Mouse (Mus musculus): ENCODE results near the gene Cux2. TPM values are rescaled to one million over a fixed set of nuclear protein-coding genes. Genes with fewer than 3 reads are reported as not detected.
A peak's percentile ranks its signal among the peaks of the same experiment; 100 is the strongest.

Cux2 gene
- polyA plus RNA-seq, 1 experiment from 2014 or later = 17.4 TPM

- WGBS = 79% methylated on average over 5 of the region's 5 CpGs
- Histone ChIP-seq H3K27ac (ENCODE audit: low read depth, low read length) (no peak overlapping the region), H3K9me3 (ENCODE audit: control insufficient read depth, low read length) (no peaks in the 10 kb centered on the region; the same call in 1 of the 2 replicates), H3K9ac (ENCODE audit: low read depth, low read length) (no peak overlapping the region), H3K36me3 (ENCODE audit: control insufficient read depth, insufficient read depth, low read length) (no peaks in the 10 kb centered on the region), H3K27me3 (ENCODE audit: control insufficient read depth, insufficient read depth, low read length) (no peaks in the 10 kb centered on the region), H3K4me1 (replicated peaks; ENCODE audit: control insufficient read depth, insufficient read depth, low read length) (no peaks in the 10 kb centered on the region), H3K4me2 (replicated peaks; ENCODE audit: low read depth, low read length) (no peak overlapping the region), H3K4me3 (ENCODE audit: low read depth, low read length) (no peak overlapping the region)
- no peak for DNase-seq (ENCODE audit: low spot score)
- no peak for ATAC-seq (ENCODE audit: low FRiP score)
These were observed 14.6 kb downstream of the Cux2 start for GRCm38 (mm10) chr5:122035278-122035677.

GRCm38 (mm10) chr5:122033167-122033478 lies 16.8 kb downstream of the Cux2 start:
- Histone ChIP-seq H3K9ac (ENCODE audit: low read depth, low read length) (no peak overlapping the region), H3K4me2 (replicated peaks; ENCODE audit: low read depth, low read length) (no peak overlapping the region), H3K27ac (ENCODE audit: low read depth, low read length) (no peak overlapping the region), H3K27me3 (ENCODE audit: control insufficient read depth, insufficient read depth, low read length) (no peaks in the 10 kb centered on the region), H3K4me1 (replicated peaks; ENCODE audit: control insufficient read depth, insufficient read depth, low read length) (no peaks in the 10 kb centered on the region), H3K9me3 (ENCODE audit: control insufficient read depth, low read length) (no peaks in the 10 kb centered on the region; the same call in 1 of the 2 replicates), H3K36me3 (ENCODE audit: control insufficient read depth, insufficient read depth, low read length) (no peaks in the 10 kb centered on the region), H3K4me3 (ENCODE audit: low read depth, low read length) (no peak overlapping the region)
- no peak for DNase-seq (ENCODE audit: low spot score)
- no peak for ATAC-seq (ENCODE audit: low FRiP score)
- WGBS = 51% methylated on average over 4 of the region's 4 CpGs

GRCm38 (mm10) chr5:122032471-122033166 lies 17.3 kb downstream of the Cux2 start:
- 57% methylated on average over 19 of the region's 19 CpGs for WGBS
- no peak overlapping the region for H3K27ac ChIP-seq (ENCODE audit: low read depth, low read length)

GRCm38 (mm10) chr5:122031146-122031545 lies 18.8 kb downstream of the Cux2 start:
- H3K36me3 ChIP-seq (ENCODE audit: control insufficient read depth, insufficient read depth, low read length) = no peaks in the 10 kb centered on the region
- no peak overlapping the region for H3K27ac ChIP-seq (ENCODE audit: low read depth, low read length)
- DNase-seq (ENCODE audit: low spot score) = no peak
- H3K27me3 ChIP-seq (ENCODE audit: control insufficient read depth, insufficient read depth, low read length) = no peaks in the 10 kb centered on the region
- ATAC-seq (ENCODE audit: low FRiP score) = no peak
- no peaks in the 10 kb centered on the region for H3K4me1 ChIP-seq (replicated peaks; ENCODE audit: control insufficient read depth, insufficient read depth, low read length)
- H3K4me2 ChIP-seq (replicated peaks; ENCODE audit: low read depth, low read length) = no peak overlapping the region
- no peaks in the 10 kb centered on the region for H3K9me3 ChIP-seq (ENCODE audit: control insufficient read depth, low read length)
- no peak overlapping the region for H3K9ac ChIP-seq (ENCODE audit: low read depth, low read length)
- WGBS = 66% methylated on average over 12 of the region's 12 CpGs
- H3K4me3 ChIP-seq (ENCODE audit: low read depth, low read length) = no peak overlapping the region

More at GRCm38 (mm10) chr5:122032471-122033166, 17.3 kb downstream of the Cux2 start:
- no peak overlapping the region for H3K4me3 ChIP-seq (ENCODE audit: low read depth, low read length)
- no peak overlapping the region for H3K4me2 ChIP-seq (replicated peaks; ENCODE audit: low read depth, low read length)
- no peak for DNase-seq (ENCODE audit: low spot score)
- H3K9me3 ChIP-seq (ENCODE audit: control insufficient read depth, low read length) = no peaks in the 10 kb centered on the region; the same call in 1 of the 2 replicates
- ATAC-seq (ENCODE audit: low FRiP score) = no peak
- no peaks in the 10 kb centered on the region for H3K36me3 ChIP-seq (ENCODE audit: control insufficient read depth, insufficient read depth, low read length)
- no peaks in the 10 kb centered on the region for H3K4me1 ChIP-seq (replicated peaks; ENCODE audit: control insufficient read depth, insufficient read depth, low read length)
- no peaks in the 10 kb centered on the region for H3K27me3 ChIP-seq (ENCODE audit: control insufficient read depth, insufficient read depth, low read length)
- no peak overlapping the region for H3K9ac ChIP-seq (ENCODE audit: low read depth, low read length)

- Histone ChIP-seq H3K36me3 (ENCODE audit: control insufficient read depth, insufficient read depth, low read length) (no peaks in the 10 kb centered on the region), H3K4me1 (replicated peaks; ENCODE audit: control insufficient read depth, insufficient read depth, low read length) (no peaks in the 10 kb centered on the region), H3K9ac (ENCODE audit: low read depth, low read length) (no peak overlapping the region), H3K27ac (ENCODE audit: low read depth, low read length) (no peak overlapping the region), H3K27me3 (ENCODE audit: control insufficient read depth, insufficient read depth, low read length) (no peaks in the 10 kb centered on the region), H3K4me2 (replicated peaks; ENCODE audit: low read depth, low read length) (no peak overlapping the region), H3K4me3 (ENCODE audit: low read depth, low read length) (no peak overlapping the region), H3K9me3 (ENCODE audit: control insufficient read depth, low read length) (no peaks in the 10 kb centered on the region)
- no peak for DNase-seq (ENCODE audit: low spot score)
- WGBS = 68% methylated on average over 11 of the region's 11 CpGs
- ATAC-seq (ENCODE audit: low FRiP score) = no peak
These were observed 19.3 kb downstream of the Cux2 start for GRCm38 (mm10) chr5:122030640-122031039.

- DNase-seq (ENCODE audit: low spot score) (no peak), ATAC-seq (ENCODE audit: low FRiP score) (no peak)
- Histone ChIP-seq H3K9me3 (ENCODE audit: control insufficient read depth, low read length) (no peaks in the 10 kb centered on the region), H3K4me2 (replicated peaks; ENCODE audit: low read depth, low read length) (no peak overlapping the region), H3K27ac (ENCODE audit: low read depth, low read length) (no peak overlapping the region), H3K9ac (ENCODE audit: low read depth, low read length) (no peak overlapping the region), H3K36me3 (ENCODE audit: control insufficient read depth, insufficient read depth, low read length) (no peaks in the 10 kb centered on the region), H3K4me1 (replicated peaks; ENCODE audit: control insufficient read depth, insufficient read depth, low read length) (no peaks in the 10 kb centered on the region), H3K4me3 (ENCODE audit: low read depth, low read length) (no peak overlapping the region), H3K27me3 (ENCODE audit: control insufficient read depth, insufficient read depth, low read length) (no peaks in the 10 kb centered on the region)
- WGBS = 79% methylated on average over 9 of the region's 9 CpGs
These were observed 23.1 kb downstream of the Cux2 start for GRCm38 (mm10) chr5:122026771-122027170.

- 71% methylated on average over 7 of the region's 7 CpGs for WGBS
- no peak for ATAC-seq (ENCODE audit: low FRiP score)
- no peaks in the 10 kb centered on the region for H3K9me3 ChIP-seq (ENCODE audit: control insufficient read depth, low read length)
These were observed 23.6 kb downstream of the Cux2 start for GRCm38 (mm10) chr5:122026284-122026683.

GRCm38 (mm10) chr5:122025117-122025516 lies 24.8 kb downstream of the Cux2 start:
- 92% methylated on average over 11 of the region's 11 CpGs for WGBS
- no peak overlapping the region for H3K4me3 ChIP-seq (ENCODE audit: low read depth, low read length)
- no peak for ATAC-seq (ENCODE audit: low FRiP score)
- no peaks in the 10 kb centered on the region for H3K36me3 ChIP-seq (ENCODE audit: control insufficient read depth, insufficient read depth, low read length)
- DNase-seq (ENCODE audit: low spot score) = no peak
- no peak overlapping the region for H3K27ac ChIP-seq (ENCODE audit: low read depth, low read length)
- no peak overlapping the region for H3K4me2 ChIP-seq (replicated peaks; ENCODE audit: low read depth, low read length)
- H3K9ac ChIP-seq (ENCODE audit: low read depth, low read length) = no peak overlapping the region
- H3K9me3 ChIP-seq (ENCODE audit: control insufficient read depth, low read length) = no peaks in the 10 kb centered on the region
- no peaks in the 10 kb centered on the region for H3K4me1 ChIP-seq (replicated peaks; ENCODE audit: control insufficient read depth, insufficient read depth, low read length)
- H3K27me3 ChIP-seq (ENCODE audit: control insufficient read depth, insufficient read depth, low read length) = no peaks in the 10 kb centered on the region

More at GRCm38 (mm10) chr5:122026284-122026683, 23.6 kb downstream of the Cux2 start:
- no peaks in the 10 kb centered on the region for H3K27me3 ChIP-seq (ENCODE audit: control insufficient read depth, insufficient read depth, low read length)
- no peak overlapping the region for H3K9ac ChIP-seq (ENCODE audit: low read depth, low read length)
- DNase-seq (ENCODE audit: low spot score) = no peak
- no peak overlapping the region for H3K4me3 ChIP-seq (ENCODE audit: low read depth, low read length)
- no peaks in the 10 kb centered on the region for H3K4me1 ChIP-seq (replicated peaks; ENCODE audit: control insufficient read depth, insufficient read depth, low read length)
- H3K36me3 ChIP-seq (ENCODE audit: control insufficient read depth, insufficient read depth, low read length) = no peaks in the 10 kb centered on the region
- no peak overlapping the region for H3K4me2 ChIP-seq (replicated peaks; ENCODE audit: low read depth, low read length)
- no peak overlapping the region for H3K27ac ChIP-seq (ENCODE audit: low read depth, low read length)

GRCm38 (mm10) chr5:122019288-122019687 lies 30.6 kb downstream of the Cux2 start:
- Histone ChIP-seq H3K9me3 (ENCODE audit: control insufficient read depth, low read length) (no peaks in the 10 kb centered on the region), H3K27me3 (ENCODE audit: control insufficient read depth, insufficient read depth, low read length) (no peaks in the 10 kb centered on the region), H3K4me3 (ENCODE audit: low read depth, low read length) (no peak overlapping the region), H3K9ac (ENCODE audit: low read depth, low read length) (no peak overlapping the region), H3K27ac (ENCODE audit: low read depth, low read length) (peak overlapping the region; percentile 70), H3K4me2 (replicated peaks; ENCODE audit: low read depth, low read length) (no peak overlapping the region), H3K4me1 (replicated peaks; ENCODE audit: control insufficient read depth, insufficient read depth, low read length) (0 out of 2 replicates have a peak, but pooled peaks cover 5% of the 10 kb centered on the region), H3K36me3 (ENCODE audit: control insufficient read depth, insufficient read depth, low read length) (no peaks in the 10 kb centered on the region)
- peak; percentile 19; the same call in 1 of the 2 replicates for ATAC-seq (ENCODE audit: low FRiP score)
- 64% methylated on average over 17 of the region's 17 CpGs for WGBS
- DNase-seq (ENCODE audit: low spot score) = no peak

Measured in hindbrain, embryonic 11.5 days (tissue).